Mouse (Mus musculus) ovary, postnatal 14 days (tissue): ENCODE measurements around the gene Gm340.

ENCODE experiments used
- DNase-seq: peaks from one replicate; pipeline ENCODE4 v3.0.0; 2022; ENCODE audit warnings: low spot score

The Gm340 gene

GRCm38 (mm10) chr19:41613325-41614087 is 31.3 kb downstream of the Gm340 start:
- DNase-seq, result no peak

- no peak for DNase-seq
Measured at GRCm38 (mm10) chr19:41615606-41616224, 33.5 kb downstream of the Gm340 start.

GRCm38 (mm10) chr19:41616274-41616673 is 34.1 kb downstream of the Gm340 start:
- DNase-seq, result no peak

GRCm38 (mm10) chr19:41617102-41617501 is 34.9 kb downstream of the Gm340 start:
- no peak for DNase-seq

- no peak for DNase-seq
Measured at GRCm38 (mm10) chr19:41618153-41618657, 36.0 kb downstream of the Gm340 start.

- no peak for DNase-seq
Measured at GRCm38 (mm10) chr19:41618771-41619385, 36.7 kb downstream of the Gm340 start.

GRCm38 (mm10) chr19:41620366-41621092 is 38.4 kb downstream of the Gm340 start:
- no peak for DNase-seq

- no peak for DNase-seq
Measured at GRCm38 (mm10) chr19:41628970-41629369, 46.8 kb downstream of the Gm340 start.

GRCm38 (mm10) chr19:41629532-41629931 is 47.4 kb downstream of the Gm340 start:
- peak; percentile 51 for DNase-seq

- DNase-seq, result no peak
Measured at GRCm38 (mm10) chr19:41634099-41634498, 51.9 kb downstream of the Gm340 start.

- no peak for DNase-seq
Measured at GRCm38 (mm10) chr19:41634999-41635398, 52.8 kb downstream of the Gm340 start.
